Comparison of ENCODE assay signal across 8 mouse cellular contexts in genomic region chr11:117312028-117312901, GRCm38 (mm10).
DNase-seq lines count a peak whose midpoint lies in the region; ATAC-seq lines count a peak whose summit lies in the region.

No protein-coding gene starts in this region.

- H3K4me1 ChIP-seq in forebrain, embryonic 15.5 days = peaks cover 77% of the 10 kb centered on the region
- peaks cover 71% of the 10 kb centered on the region for H3K4me1 ChIP-seq in limb, embryonic 11.5 days (ENCODE audit: control insufficient read depth, insufficient read depth, low read length)
- H3K4me1 ChIP-seq in midbrain, embryonic 16.5 days (ENCODE audit: control insufficient read depth, insufficient read depth, low read length) = peaks cover 25% of the 10 kb centered on the region; the same call in 1 of the 2 replicates

- ATAC-seq in forebrain, embryonic 15.5 days (replicated peaks) = no peak
- no peak for ATAC-seq in limb, embryonic 11.5 days (ENCODE audit: insufficient number of reproducible peaks, low FRiP score, low TSS enrichment, low read depth)
- ATAC-seq in midbrain, embryonic 16.5 days = no peak
- no peak for ATAC-seq in erythroblast, adult 5-6 weeks (replicated peaks; ENCODE audit: low FRiP score, poor library complexity, severe bottlenecking)

- no peak overlapping the region for H3K4me3 ChIP-seq in forebrain, embryonic 15.5 days
- no peak overlapping the region for H3K4me3 ChIP-seq in limb, embryonic 11.5 days (ENCODE audit: low read depth, low read length)
- no peak overlapping the region for H3K4me3 ChIP-seq in midbrain, embryonic 16.5 days (ENCODE audit: low read depth, low read length)

- H3K27me3 ChIP-seq in forebrain, embryonic 15.5 days = no peaks in the 10 kb centered on the region
- H3K27me3 ChIP-seq in limb, embryonic 11.5 days (ENCODE audit: control insufficient read depth, insufficient read depth, low read length) = no peaks in the 10 kb centered on the region
- no peaks in the 10 kb centered on the region for H3K27me3 ChIP-seq in midbrain, embryonic 16.5 days (ENCODE audit: control insufficient read depth, insufficient read depth, low read depth, low read length)

- DNase-seq in right cerebral cortex, postnatal 10 days (ENCODE audit: low spot score in 2 of 2) = peak; percentile 68 to 70
- DNase-seq in right cerebral cortex, postnatal 36 days (ENCODE audit: low spot score in 2 of 2) = no peak
- peak; percentile 89 for DNase-seq in heart, postnatal 4 days
- no peak for DNase-seq in limb, embryonic 11.5 days (ENCODE audit: low spot score)
- no peak for DNase-seq in spleen, postnatal 4 days (ENCODE audit: low spot score in 2 of 2)

- H3K4me2 ChIP-seq in forebrain, embryonic 15.5 days (replicated peaks) = no peak overlapping the region
- H3K4me2 ChIP-seq in limb, embryonic 11.5 days (ENCODE audit: low read depth, severe bottlenecking) = no peak overlapping the region
- H3K4me2 ChIP-seq in midbrain, embryonic 16.5 days (ENCODE audit: low read length) = no peak overlapping the region

- H3K9ac ChIP-seq in forebrain, embryonic 15.5 days (replicated peaks) = no peak overlapping the region
- peak overlapping the region; percentile 40; the same call in 1 of the 2 replicates for H3K9ac ChIP-seq in limb, embryonic 11.5 days (ENCODE audit: low read length)
- H3K9ac ChIP-seq in midbrain, embryonic 16.5 days (ENCODE audit: low read depth, low read length) = no peak overlapping the region

- WGBS in forebrain, embryonic 15.5 days = 74% methylated on average over 23 of the region's 23 CpGs
- WGBS in limb, embryonic 11.5 days = 63% methylated on average over 23 of the region's 23 CpGs
- WGBS in midbrain, embryonic 16.5 days = 75% methylated on average over 23 of the region's 23 CpGs

- no peaks in the 10 kb centered on the region for H3K9me3 ChIP-seq in forebrain, embryonic 15.5 days
- H3K9me3 ChIP-seq in limb, embryonic 11.5 days (ENCODE audit: control insufficient read depth, low read length) = no peaks in the 10 kb centered on the region
- H3K9me3 ChIP-seq in midbrain, embryonic 16.5 days (replicated peaks; ENCODE audit: control insufficient read depth, low read length, poor library complexity, severe bottlenecking) = no peaks in the 10 kb centered on the region

- H3K36me3 ChIP-seq in forebrain, embryonic 15.5 days = no peaks in the 10 kb centered on the region
- no peaks in the 10 kb centered on the region for H3K36me3 ChIP-seq in limb, embryonic 11.5 days (ENCODE audit: control insufficient read depth, insufficient read depth, low read length)
- no peaks in the 10 kb centered on the region for H3K36me3 ChIP-seq in midbrain, embryonic 16.5 days (ENCODE audit: control insufficient read depth, insufficient read depth, low read length)

- H3K27ac ChIP-seq in forebrain, embryonic 15.5 days (replicated peaks) = peak overlapping the region; percentile 63
- H3K27ac ChIP-seq in limb, embryonic 11.5 days (replicated peaks; ENCODE audit: low read depth, low read length) = peak overlapping the region; percentile 59; the same call in 1 of the 2 replicates
- peak overlapping the region; percentile 49 for H3K27ac ChIP-seq in midbrain, embryonic 16.5 days (ENCODE audit: low read length)

Comparison
In these comparisons a context has a peak if more than half of its experiments do, and no peak if none do; other contexts are left out.
1. DNase-seq: peak in right cerebral cortex, postnatal 10 days (2 of 2) and heart, postnatal 4 days (single experiment); none in right cerebral cortex, postnatal 36 days (0 of 2), limb, embryonic 11.5 days (single experiment) and spleen, postnatal 4 days (0 of 2).
2. Peak in every context shown above with its lines, with median percentiles within 50 percentile points of each other: H3K27ac ChIP-seq.